Mouse (Mus musculus) embryonic facial prominence, embryonic 11.5 days (tissue): Measurements from ENCODE around the gene Parva. TPM values are rescaled to one million over a fixed set of nuclear protein-coding genes. Genes with fewer than 3 reads are reported as not detected.

Experiments
- ATAC-seq: fragments of 200-750 bp; cut with Nextera tagmentation; replicated peaks from 2 replicates; pipeline ENCODE4 v1.8.0; 2017; ENCODE audit warnings: low read depth; ENCODE audit not compliant: insufficient number of reproducible peaks, low FRiP score, low TSS enrichment
- DNase-seq: peaks from one replicate; pipeline ENCODE4 v3.0.0-alpha.2; 2015; ENCODE audit warnings: low spot score
- H3K27ac ChIP-seq: fragments of 300-500 bp; sonication (generic); replicated peaks from 2 replicates; pipeline ENCODE4 v1.5.1; 2014; ENCODE audit warnings: mild to moderate bottlenecking, low read depth, low read length, control low read depth
- H3K27me3 ChIP-seq: fragments of 300-500 bp; sonication (generic); 2 replicates; pipeline ENCODE4 v1.6.1; 2014; ENCODE audit warnings: mild to moderate bottlenecking, low read length, moderate library complexity, mixed read lengths; ENCODE audit not compliant: control insufficient read depth, insufficient read depth
- H3K36me3 ChIP-seq: fragments of 300-500 bp; sonication (generic); replicated peaks from 2 replicates; pipeline ENCODE4 v1.6.1; 2014; ENCODE audit warnings: low read depth, mild to moderate bottlenecking, low read length, moderate library complexity, mixed read lengths; ENCODE audit not compliant: control insufficient read depth, insufficient read depth
- H3K4me1 ChIP-seq: fragments of 300-500 bp; sonication (generic); 2 replicates; pipeline ENCODE4 v1.6.1; 2014; ENCODE audit warnings: low read length, mixed read lengths; ENCODE audit not compliant: control insufficient read depth, insufficient read depth
- H3K4me2 ChIP-seq: fragments of 300-500 bp; sonication (generic); 2 replicates; pipeline ENCODE4 v1.6.1; 2014; ENCODE audit warnings: low read depth, mild to moderate bottlenecking, control low read depth, low read length, moderate library complexity
- H3K4me3 ChIP-seq: fragments of 300-500 bp; sonication (generic); 2 replicates; pipeline ENCODE4 v1.5.1; 2014; ENCODE audit warnings: low read depth, low read length, control low read depth
- H3K9ac ChIP-seq: fragments of 300-500 bp; sonication (generic); replicated peaks from 2 replicates; pipeline ENCODE4 v1.6.1; 2014; ENCODE audit warnings: mild to moderate bottlenecking, control low read depth, low read length
- H3K9me3 ChIP-seq: fragments of 300-500 bp; sonication (generic); replicated peaks from 2 replicates; pipeline ENCODE4 v1.6.1; 2016; ENCODE audit warnings: mild to moderate bottlenecking, low read length, inconsistent platforms, mixed read lengths; ENCODE audit not compliant: control insufficient read depth
- WGBS: fragments of 180-500 bp; shearing (Covaris S2); extraction: QIAGEN DNeasy Blood & Tissue Kit; methylation state at CpG from one replicate; pipeline ENCODE4 v1.1.7; 2014; 5-methylcytosine and 5-hydroxymethylcytosine counted together
- polyA plus RNA-seq: library from polyadenylated mRNA; unstranded; fragments of >200 nt; fragmentation: Nextera tagmentation; extraction: Ambion mirVana; gene quantifications from 2 replicates; pipeline ENCODE4 v1.2.1, GENCODE M21; 2014

The Parva gene
- polyA plus RNA-seq, 1 experiment from 2014 or later: 77.2 TPM

DNA sequence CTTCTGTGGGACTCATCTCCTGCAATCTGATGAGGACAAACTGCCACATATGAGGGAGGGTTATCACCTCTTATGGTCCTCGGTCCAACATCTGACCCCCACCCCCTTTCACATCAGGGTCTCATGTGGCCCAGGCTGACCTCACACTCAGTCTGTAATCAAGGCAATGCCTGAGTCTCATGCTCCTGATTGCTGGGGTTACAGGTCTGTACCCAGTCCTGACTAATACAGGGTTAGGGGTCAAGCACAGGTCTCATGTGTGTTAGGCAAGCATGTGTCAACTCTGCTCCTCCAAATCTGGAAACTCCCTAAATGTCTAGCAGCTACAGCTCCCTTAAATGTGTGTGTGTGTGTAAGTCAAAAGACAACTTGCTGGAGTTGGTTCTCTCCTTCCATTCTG is 100.8 kb downstream of the Parva start:
- Histone ChIP-seq H3K27me3 (no peaks in the 10 kb centered on the region), H3K36me3 (no peaks in the 10 kb centered on the region), H3K4me3 (no peak overlapping the region), H3K4me1 (no peaks in the 10 kb centered on the region), H3K27ac (no peak overlapping the region), H3K4me2 (no peak overlapping the region), H3K9ac (no peak overlapping the region), H3K9me3 (no peaks in the 10 kb centered on the region)
- DNase-seq (no peak), ATAC-seq (0 out of 2 replicates have a peak, but pooled peaks have one; percentile 16)
- WGBS: 60% methylated on average over 1 of the region's 1 CpGs

GRCm38 (mm10) chr7:112528582-112529360 is 101.5 kb downstream of the Parva start:
- DNase-seq (peak; percentile 54), ATAC-seq (peak; percentile 58; the same call in 1 of the 2 replicates)
- Histone ChIP-seq H3K4me3 (no peak overlapping the region), H3K9me3 (no peaks in the 10 kb centered on the region), H3K27ac (0 out of 2 replicates have a peak overlapping the region, but pooled peaks have one; percentile 4), H3K4me2 (no peak overlapping the region), H3K9ac (no peak overlapping the region), H3K36me3 (no peaks in the 10 kb centered on the region), H3K4me1 (no peaks in the 10 kb centered on the region), H3K27me3 (no peaks in the 10 kb centered on the region)
- WGBS: 49% methylated on average over 6 of the region's 6 CpGs

DNA sequence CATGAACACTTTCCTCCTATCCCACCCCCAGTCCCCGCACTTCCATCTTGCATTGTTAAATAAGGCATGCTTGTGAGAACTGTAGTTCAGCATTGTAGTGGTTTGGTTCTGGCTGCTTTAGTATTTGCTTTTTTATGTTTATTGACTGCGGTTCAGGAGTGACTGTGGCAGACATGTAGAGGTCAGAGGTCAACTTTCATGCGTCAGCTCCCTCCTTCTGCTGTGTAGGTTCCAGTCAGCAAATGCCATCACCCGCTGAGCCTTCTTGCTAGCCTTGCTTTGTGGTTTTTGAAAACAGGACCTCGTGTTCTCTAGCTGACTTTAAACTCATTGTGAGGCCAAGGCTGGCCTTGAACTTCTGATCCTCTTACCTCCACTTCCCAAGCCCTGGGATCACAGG is 103.6 kb downstream of the Parva start:
- Histone ChIP-seq H3K4me2 (no peak overlapping the region), H3K27me3 (no peaks in the 10 kb centered on the region), H3K9ac (no peak overlapping the region), H3K36me3 (no peaks in the 10 kb centered on the region), H3K4me1 (no peaks in the 10 kb centered on the region), H3K4me3 (no peak overlapping the region), H3K9me3 (no peaks in the 10 kb centered on the region), H3K27ac (no peak overlapping the region)
- WGBS: 64% methylated on average over 5 of the region's 5 CpGs
- DNase-seq (no peak), ATAC-seq (no peak)

DNA sequence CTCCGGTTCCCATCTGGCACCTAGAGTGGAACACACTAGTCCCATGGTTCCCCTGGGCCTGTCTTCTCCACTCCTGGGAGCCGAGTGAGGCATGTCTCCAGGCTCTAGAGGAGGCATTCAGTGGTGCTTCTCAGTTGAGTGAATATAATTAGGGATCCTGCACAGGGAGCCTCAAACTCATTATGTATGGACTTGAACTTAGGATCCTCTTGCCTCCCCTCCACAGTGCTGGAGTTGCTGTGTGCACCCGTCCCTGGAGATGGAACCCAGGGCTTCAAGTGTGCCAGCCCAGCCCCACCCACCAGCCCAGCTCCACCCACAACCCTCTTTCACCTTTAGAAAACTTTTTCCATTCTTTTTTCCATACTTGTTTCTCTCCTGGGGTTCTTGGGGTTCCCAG is 106.8 kb downstream of the Parva start:
- Histone ChIP-seq H3K4me2 (no peak overlapping the region), H3K4me1 (no peaks in the 10 kb centered on the region), H3K27ac (no peak overlapping the region), H3K36me3 (no peaks in the 10 kb centered on the region), H3K9ac (no peak overlapping the region), H3K27me3 (no peaks in the 10 kb centered on the region), H3K9me3 (no peaks in the 10 kb centered on the region), H3K4me3 (no peak overlapping the region)
- WGBS: 88% methylated on average over 3 of the region's 3 CpGs
- ATAC-seq (no peak), DNase-seq (no peak)

DNA sequence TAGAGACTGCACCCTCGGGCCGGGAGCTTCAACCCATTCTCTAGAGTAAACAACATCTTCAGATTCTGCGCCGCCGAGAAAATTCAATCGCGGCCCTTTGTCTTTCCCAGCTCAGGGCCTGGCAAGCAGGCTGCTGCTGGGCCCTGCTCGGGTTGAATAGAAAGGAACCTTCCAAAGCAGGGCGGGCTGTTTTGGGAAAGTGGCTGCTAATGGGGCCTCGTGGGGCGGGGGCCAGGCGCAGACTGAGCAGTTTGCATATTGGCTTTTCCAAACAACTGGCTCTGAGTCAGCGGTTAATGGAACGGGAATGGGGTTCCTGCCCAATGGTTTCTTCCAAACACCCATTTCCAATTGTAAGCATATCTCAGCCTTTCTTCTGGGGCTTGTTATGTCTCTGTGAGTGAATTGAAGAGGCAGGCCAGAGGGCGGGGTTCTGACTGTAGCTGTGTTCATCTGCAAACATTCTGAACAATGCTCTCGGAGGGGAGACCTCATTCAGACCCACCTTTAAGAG is 108.2 kb downstream of the Parva start:
- no peaks in the 10 kb centered on the region for H3K27me3 ChIP-seq
- ATAC-seq (peak; percentile 56; the same call in 1 of the 2 replicates), DNase-seq (peak; percentile 61)
- peak overlapping the region; percentile 38 for H3K9ac ChIP-seq
- H3K27ac ChIP-seq: peak overlapping the region; percentile 38
- H3K4me3 ChIP-seq: no peak overlapping the region
- 14% methylated on average over 16 of the region's 16 CpGs for WGBS
- H3K4me1 ChIP-seq: no peaks in the 10 kb centered on the region
- H3K9me3 ChIP-seq: no peaks in the 10 kb centered on the region
- H3K4me2 ChIP-seq: no peak overlapping the region
- no peaks in the 10 kb centered on the region for H3K36me3 ChIP-seq

DNA sequence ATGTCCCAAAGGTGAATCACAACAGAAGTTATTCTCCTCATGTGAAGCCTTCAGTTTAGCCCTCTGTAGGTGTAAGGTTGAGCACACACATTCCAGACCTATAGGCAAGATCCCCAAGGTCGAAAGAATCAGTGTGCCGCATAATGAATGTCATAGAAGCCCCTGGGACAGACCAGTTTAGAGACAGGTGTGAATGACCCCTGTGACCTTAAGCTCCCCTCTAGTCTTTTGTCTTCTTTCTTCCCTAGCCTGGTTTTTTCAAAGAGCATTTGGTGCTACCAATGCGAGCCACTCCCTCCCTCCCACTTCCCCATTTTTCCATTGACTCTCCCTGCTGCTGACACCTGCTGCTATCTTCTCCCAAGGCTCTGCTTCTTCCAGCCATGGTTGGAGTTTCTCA is 121.8 kb downstream of the Parva start:
- no peak for ATAC-seq
- Histone ChIP-seq H3K36me3 (peaks cover 5% of the 10 kb centered on the region), H3K4me1 (no peaks in the 10 kb centered on the region), H3K27ac (no peak overlapping the region), H3K27me3 (no peaks in the 10 kb centered on the region), H3K4me3 (no peak overlapping the region), H3K4me2 (no peak overlapping the region), H3K9me3 (no peaks in the 10 kb centered on the region), H3K9ac (no peak overlapping the region)
- DNase-seq: no peak
- WGBS: 79% methylated on average over 3 of the region's 3 CpGs

DNA sequence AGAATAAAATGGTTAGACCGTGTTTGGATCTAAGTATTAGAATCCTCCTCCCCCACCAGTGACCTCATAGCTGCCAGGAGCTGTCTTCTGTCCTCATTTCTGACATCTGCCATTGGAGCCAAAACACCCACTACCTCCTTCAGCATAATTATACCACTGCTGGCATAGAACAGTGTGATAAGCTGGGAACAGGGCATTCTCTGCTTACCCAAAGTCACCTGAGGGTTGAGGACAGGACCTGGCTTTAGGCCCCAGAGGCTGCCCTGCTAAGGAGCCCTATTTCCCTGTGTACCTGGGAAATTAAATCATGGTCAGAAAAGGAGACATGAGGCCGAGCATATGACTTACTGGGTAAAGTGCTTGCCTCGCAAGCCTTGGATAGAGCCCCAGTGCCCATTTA is 134.2 kb downstream of the Parva start:
- WGBS: 88% methylated on average over 3 of the region's 3 CpGs
- no peak for ATAC-seq
- H3K9me3 ChIP-seq: no peaks in the 10 kb centered on the region
- H3K4me3 ChIP-seq: no peak overlapping the region
- no peak overlapping the region for H3K9ac ChIP-seq
- H3K36me3 ChIP-seq: no peaks in the 10 kb centered on the region
- H3K4me1 ChIP-seq: no peaks in the 10 kb centered on the region
- H3K27me3 ChIP-seq: no peaks in the 10 kb centered on the region
- no peak for DNase-seq
- no peak overlapping the region for H3K27ac ChIP-seq
- no peak overlapping the region for H3K4me2 ChIP-seq

- Histone ChIP-seq H3K27me3 (no peaks in the 10 kb centered on the region), H3K9me3 (no peaks in the 10 kb centered on the region), H3K27ac (no peak overlapping the region), H3K4me2 (no peak overlapping the region), H3K4me1 (no peaks in the 10 kb centered on the region), H3K36me3 (no peaks in the 10 kb centered on the region), H3K9ac (no peak overlapping the region), H3K4me3 (no peak overlapping the region)
- 88% methylated on average over 4 of the region's 4 CpGs for WGBS
- ATAC-seq (no peak), DNase-seq (no peak)
Measured at GRCm38 (mm10) chr7:112567004-112567403, 139.7 kb downstream of the Parva start.
